Mouse (Mus musculus): Measurements from ENCODE around the gene Hspa12b.

Gene Hspa12b

GRCm38 (mm10) chr2:131148353-131149253, 21.5 kb downstream of the Hspa12b start:
- no peak for DNase-seq (ENCODE audit: low read depth, low spot score)

GRCm38 (mm10) chr2:131149254-131149578, 22.1 kb downstream of the Hspa12b start:
- no peak for DNase-seq (ENCODE audit: low read depth, low spot score)

GRCm38 (mm10) chr2:131152166-131152730, 25.2 kb downstream of the Hspa12b start:
- DNase-seq (ENCODE audit: low read depth, low spot score): no peak

GRCm38 (mm10) chr2:131154036-131154435, 27.0 kb downstream of the Hspa12b start:
- DNase-seq (ENCODE audit: low read depth, low spot score): no peak

GRCm38 (mm10) chr2:131156987-131157386, 29.9 kb downstream of the Hspa12b start:
- DNase-seq (ENCODE audit: low read depth, low spot score): no peak

- DNase-seq (ENCODE audit: low read depth, low spot score): no peak
Observed at GRCm38 (mm10) chr2:131159491-131159910, 32.4 kb downstream of the Hspa12b start.

GRCm38 (mm10) chr2:131159938-131160581, 33.0 kb downstream of the Hspa12b start, which contains the start of gene 1700037H04Rik:
TSS of gene 1700037H04Rik (minus strand) at chr2:131160081.
- DNase-seq (ENCODE audit: low read depth, low spot score): peak; percentile 100

GRCm38 (mm10) chr2:131160671-131161111, 33.6 kb downstream of the Hspa12b start:
- DNase-seq (ENCODE audit: low read depth, low spot score): peak; percentile 57

GRCm38 (mm10) chr2:131163924-131164323, 36.8 kb downstream of the Hspa12b start:
- no peak for DNase-seq (ENCODE audit: low read depth, low spot score)

GRCm38 (mm10) chr2:131166172-131166571, 39.1 kb downstream of the Hspa12b start:
- no peak for DNase-seq (ENCODE audit: low read depth, low spot score)

GRCm38 (mm10) chr2:131167984-131168383, 40.9 kb downstream of the Hspa12b start:
- DNase-seq (ENCODE audit: low read depth, low spot score): no peak

GRCm38 (mm10) chr2:131168914-131169313, 41.8 kb downstream of the Hspa12b start:
- DNase-seq (ENCODE audit: low read depth, low spot score): no peak

GRCm38 (mm10) chr2:131170936-131171335, 43.9 kb downstream of the Hspa12b start:
- no peak for DNase-seq (ENCODE audit: low read depth, low spot score)

GRCm38 (mm10) chr2:131171401-131172104, 44.5 kb downstream of the Hspa12b start:
- peak; percentile 58 for DNase-seq (ENCODE audit: low read depth, low spot score)

GRCm38 (mm10) chr2:131172322-131172721, 45.2 kb downstream of the Hspa12b start:
- no peak for DNase-seq (ENCODE audit: low read depth, low spot score)

GRCm38 (mm10) chr2:131174700-131175099, 47.6 kb downstream of the Hspa12b start:
- DNase-seq (ENCODE audit: low read depth, low spot score): peak; percentile 95

GRCm38 (mm10) chr2:131175286-131175944, 48.3 kb downstream of the Hspa12b start:
- DNase-seq (ENCODE audit: low read depth, low spot score): no peak

GRCm38 (mm10) chr2:131175945-131176309, 48.8 kb downstream of the Hspa12b start:
- DNase-seq (ENCODE audit: low read depth, low spot score): no peak

- no peak for DNase-seq (ENCODE audit: low read depth, low spot score)
Observed at GRCm38 (mm10) chr2:131176491-131176890, 49.4 kb downstream of the Hspa12b start.

GRCm38 (mm10) chr2:131177932-131178331, 50.9 kb downstream of the Hspa12b start:
- no peak for DNase-seq (ENCODE audit: low read depth, low spot score)

- no peak for DNase-seq (ENCODE audit: low read depth, low spot score)
Observed at GRCm38 (mm10) chr2:131178828-131179245, 51.8 kb downstream of the Hspa12b start.

All from brain, adult 2 months (tissue).